Comparison of ENCODE assay signal across 33 mouse cellular contexts in genomic region chr16:76725271-76725670, GRCm38 (mm10).
DNase-seq lines count a peak whose midpoint lies in the region; ATAC-seq and TF ChIP-seq lines count a peak whose summit lies in the region.
"Had no signal": no experiment of that assay in that cellular context is flagged by ENCODE, and none has a peak within 500 bp of the region (broad histone marks: within the 10 kb centered on the region; RNA-seq: fewer than 3 reads in every experiment).

No protein-coding gene starts in this region.

- DNase-seq in kidney, adult 2 months = no peak
- DNase-seq in embryo, embryonic 11 days = peak; percentile 26
- DNase-seq in ovary, postnatal 10 days (ENCODE audit: low spot score) = no peak
- DNase-seq in heart, postnatal 14 days = no peak
- DNase-seq: adrenal gland, adult 8-10 months; cerebellum, adult 8-10 months; cerebellum, postnatal 25 days; gastrocnemius, adult 2 months; gastrocnemius, postnatal 36 days; heart, adult 2 months; layer of hippocampus, postnatal 36 days; liver, embryonic 13.5 days; lung, adult 18-20 months; lung, postnatal 4 days; retina, postnatal 1 day; right cerebral cortex, postnatal 14 days; thymus, adult 18-20 months; thymus, postnatal 25 days had no signal

- 85% methylated on average over 8 of the region's 8 CpGs for WGBS in forebrain, embryonic 12.5 days
- 72% methylated on average over 8 of the region's 8 CpGs for WGBS in forebrain, embryonic 13.5 days
- WGBS in kidney, embryonic 16.5 days = 20% methylated on average over 8 of the region's 8 CpGs
- WGBS in kidney, adult 2 months = 31% methylated on average over 8 of the region's 8 CpGs
- 27% methylated on average over 8 of the region's 8 CpGs for WGBS in neural tube, embryonic 12.5 days

- no peak overlapping the region for H3K27ac ChIP-seq in forebrain, embryonic 12.5 days
- no peak overlapping the region for H3K27ac ChIP-seq in forebrain, embryonic 13.5 days
- H3K27ac ChIP-seq in kidney, embryonic 16.5 days (ENCODE audit: low read length) = no peak overlapping the region
- H3K27ac ChIP-seq in kidney, adult 2 months (ENCODE audit: insufficient read depth, low read depth, low read length) = no peak overlapping the region
- no peak overlapping the region for H3K27ac ChIP-seq in neural tube, embryonic 12.5 days
- H3K27ac ChIP-seq: embryonic facial prominence, embryonic 12.5 days; gastrocnemius, adult 2 months; heart, adult 2 months; limb, embryonic 10.5 days; limb, embryonic 15.5 days; liver, embryonic 13.5 days; midbrain, embryonic 13.5 days had no signal

- H3K36me3 ChIP-seq in forebrain, embryonic 12.5 days (replicated peaks) = no peaks in the 10 kb centered on the region
- H3K36me3 ChIP-seq in forebrain, embryonic 13.5 days (ENCODE audit: poor library complexity, severe bottlenecking) = no peaks in the 10 kb centered on the region
- H3K36me3 ChIP-seq in kidney, embryonic 16.5 days (ENCODE audit: insufficient read depth, low read length) = no peaks in the 10 kb centered on the region
- no peaks in the 10 kb centered on the region for H3K36me3 ChIP-seq in kidney, adult 2 months (ENCODE audit: control insufficient read depth, insufficient read depth, low read length)
- no peaks in the 10 kb centered on the region for H3K36me3 ChIP-seq in neural tube, embryonic 12.5 days
- H3K36me3 ChIP-seq: embryonic facial prominence, embryonic 12.5 days; G1E; heart, embryonic 12.5 days; hindbrain, embryonic 13.5 days; limb, embryonic 10.5 days; limb, embryonic 15.5 days; liver, embryonic 13.5 days; midbrain, embryonic 13.5 days had no signal

- intact Hi-C loops in heart, postnatal 14 days (cut with DNase I) = no loop called here

- no peaks in the 10 kb centered on the region for H3K9me3 ChIP-seq in forebrain, embryonic 12.5 days
- no peaks in the 10 kb centered on the region for H3K9me3 ChIP-seq in forebrain, embryonic 13.5 days (replicated peaks)
- H3K9me3 ChIP-seq in kidney, embryonic 16.5 days (ENCODE audit: low read length) = no peaks in the 10 kb centered on the region
- no peaks in the 10 kb centered on the region for H3K9me3 ChIP-seq in neural tube, embryonic 12.5 days
- H3K9me3 ChIP-seq: embryonic facial prominence, embryonic 12.5 days; G1E; heart, embryonic 12.5 days; hindbrain, embryonic 13.5 days; limb, embryonic 10.5 days; limb, embryonic 15.5 days; liver, embryonic 13.5 days; megakaryocyte, embryonic 14.5 days; midbrain, embryonic 13.5 days had no signal

- no peak for TF ChIP-seq POLR2A in kidney, adult 2 months (IDR thresholded peaks at IDR 0.05; ENCODE audit: low read depth, low read length)

- TF ChIP-seq CTCF in kidney, adult 2 months (conservative IDR thresholded peaks at IDR 0.05; ENCODE audit: insufficient read depth, insufficient read length, low read depth, low read length) = no peak

- no peak overlapping the region for H3K4me2 ChIP-seq in forebrain, embryonic 12.5 days
- no peak overlapping the region for H3K4me2 ChIP-seq in forebrain, embryonic 13.5 days
- no peak overlapping the region for H3K4me2 ChIP-seq in kidney, embryonic 16.5 days (replicated peaks; ENCODE audit: low read depth, low read length)
- no peak overlapping the region for H3K4me2 ChIP-seq in neural tube, embryonic 12.5 days (replicated peaks)
- H3K4me2 ChIP-seq: embryonic facial prominence, embryonic 12.5 days; heart, embryonic 12.5 days; hindbrain, embryonic 13.5 days; limb, embryonic 15.5 days; liver, embryonic 13.5 days; midbrain, embryonic 13.5 days had no signal

- 0 out of 2 replicates have a peak, but pooled peaks have one; percentile 33 for ATAC-seq in forebrain, embryonic 12.5 days (ENCODE audit: low FRiP score)
- no peak for ATAC-seq in forebrain, embryonic 13.5 days
- ATAC-seq in kidney, embryonic 16.5 days (ENCODE audit: low FRiP score, low TSS enrichment) = peak; percentile 97
- ATAC-seq in neural tube, embryonic 12.5 days (ENCODE audit: low FRiP score, low read depth) = peak; percentile 80
- ATAC-seq: forebrain, embryonic 16.5 days; intestine, postnatal 0 days; lung, postnatal 0 days; midbrain, embryonic 13.5 days had no signal

- H3K4me3 ChIP-seq in forebrain, embryonic 12.5 days (replicated peaks) = no peak overlapping the region
- no peak overlapping the region for H3K4me3 ChIP-seq in forebrain, embryonic 13.5 days
- no peak overlapping the region for H3K4me3 ChIP-seq in kidney, embryonic 16.5 days (ENCODE audit: low read length)
- H3K4me3 ChIP-seq in kidney, adult 2 months (ENCODE audit: insufficient read depth, low read depth, low read length) = no peak overlapping the region
- no peak overlapping the region for H3K4me3 ChIP-seq in neural tube, embryonic 12.5 days
- H3K4me3 ChIP-seq: embryonic facial prominence, embryonic 12.5 days; gastrocnemius, adult 2 months; heart, adult 2 months; heart, embryonic 12.5 days; hindbrain, embryonic 13.5 days; limb, embryonic 10.5 days; limb, embryonic 15.5 days; liver, embryonic 13.5 days; megakaryocyte, embryonic 14.5 days; midbrain, embryonic 13.5 days had no signal

- H3K9ac ChIP-seq in forebrain, embryonic 12.5 days = no peak overlapping the region
- H3K9ac ChIP-seq in forebrain, embryonic 13.5 days = no peak overlapping the region
- H3K9ac ChIP-seq in kidney, embryonic 16.5 days (replicated peaks; ENCODE audit: low read length) = no peak overlapping the region
- H3K9ac ChIP-seq in neural tube, embryonic 12.5 days = no peak overlapping the region
- H3K9ac ChIP-seq: embryonic facial prominence, embryonic 12.5 days; heart, embryonic 12.5 days; hindbrain, embryonic 13.5 days; limb, embryonic 15.5 days; liver, embryonic 13.5 days; midbrain, embryonic 13.5 days had no signal

- no peaks in the 10 kb centered on the region for H3K27me3 ChIP-seq in forebrain, embryonic 12.5 days
- H3K27me3 ChIP-seq in forebrain, embryonic 13.5 days = no peaks in the 10 kb centered on the region
- H3K27me3 ChIP-seq in kidney, embryonic 16.5 days (ENCODE audit: insufficient read depth, low read length) = no peaks in the 10 kb centered on the region
- no peaks in the 10 kb centered on the region; the same call in 1 of the 2 replicates for H3K27me3 ChIP-seq in kidney, adult 2 months (replicated peaks; ENCODE audit: control insufficient read depth, insufficient read depth, low read length)
- H3K27me3 ChIP-seq in neural tube, embryonic 12.5 days (replicated peaks) = no peaks in the 10 kb centered on the region
- H3K27me3 ChIP-seq: embryonic facial prominence, embryonic 12.5 days; heart, embryonic 12.5 days; hindbrain, embryonic 13.5 days; limb, embryonic 15.5 days; liver, embryonic 13.5 days; megakaryocyte, embryonic 14.5 days; midbrain, embryonic 13.5 days had no signal

- no peaks in the 10 kb centered on the region for H3K4me1 ChIP-seq in forebrain, embryonic 12.5 days
- H3K4me1 ChIP-seq in forebrain, embryonic 13.5 days = no peaks in the 10 kb centered on the region
- peaks cover 5% of the 10 kb centered on the region; the same call in 1 of the 2 replicates for H3K4me1 ChIP-seq in kidney, embryonic 16.5 days (ENCODE audit: insufficient read depth, low read length)
- H3K4me1 ChIP-seq in kidney, adult 2 months (ENCODE audit: control insufficient read depth, insufficient read depth, low read length) = no peaks in the 10 kb centered on the region
- 0 out of 2 replicates have a peak, but pooled peaks cover 3% of the 10 kb centered on the region for H3K4me1 ChIP-seq in neural tube, embryonic 12.5 days
- H3K4me1 ChIP-seq: embryonic facial prominence, embryonic 12.5 days; heart, embryonic 12.5 days; limb, embryonic 15.5 days; liver, embryonic 13.5 days; megakaryocyte, embryonic 14.5 days; midbrain, embryonic 13.5 days had no signal
